Mouse (Mus musculus): Measurements from ENCODE around the gene Cirbp.

DNA sequence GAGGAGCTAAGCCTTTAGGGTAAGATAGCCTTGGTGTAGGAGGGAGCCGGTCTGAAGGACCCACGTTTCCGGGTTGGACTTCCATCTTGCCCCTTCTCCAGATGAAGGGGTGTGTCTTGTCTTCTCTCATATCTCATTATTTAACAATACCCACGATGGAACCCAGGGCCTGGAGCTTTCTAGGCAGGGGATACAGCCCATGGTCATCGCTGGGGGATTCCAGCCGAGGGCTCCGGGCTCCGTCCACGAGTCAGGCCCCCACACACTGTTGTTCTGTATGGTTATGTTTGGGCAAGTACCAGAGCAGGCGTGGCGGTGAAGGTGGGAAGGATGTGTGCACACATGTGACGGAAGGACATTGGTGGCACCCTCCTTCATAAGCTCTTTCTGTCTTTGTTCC, 21.6 kb upstream of the Cirbp start:
- TF ChIP-seq CTCF (IDR thresholded peaks at IDR 0.05; ENCODE audit: low read depth, low read length) (no peak), POLR2A (IDR thresholded peaks at IDR 0.05; ENCODE audit: extremely low read depth, insufficient read depth, low read length) (no peak)
